Mouse (Mus musculus) kidney, embryonic 15.5 days (tissue): ENCODE results near the gene 6720489N17Rik. TPM values are rescaled to one million over a fixed set of nuclear protein-coding genes. Genes with fewer than 3 reads are reported as not detected.
A peak's percentile ranks its signal among the peaks of the same experiment; 100 is the strongest.
"Not testable (repeated sequence)": the region's sequence is repeated elsewhere in the genome, so short reads cannot be mapped to it uniquely, and the experiment has no call there.

Source experiments
- ATAC-seq: fragments of 200-750 bp; cut with Nextera tagmentation; replicated peaks from 2 replicates; pipeline ENCODE4 v1.8.0; 2017; ENCODE audit warnings: moderate TSS enrichment; ENCODE audit not compliant: low FRiP score
- H3K27ac ChIP-seq: fragments of 300-500 bp; sonication (generic); 2 replicates; pipeline ENCODE4 v1.5.1; 2015; ENCODE audit warnings: mild to moderate bottlenecking, inconsistent platforms
- H3K27me3 ChIP-seq: fragments of 300-500 bp; sonication (generic); 2 replicates; pipeline ENCODE4 v1.6.1; 2015; ENCODE audit warnings: inconsistent platforms
- H3K36me3 ChIP-seq: fragments of 300-500 bp; sonication (generic); 2 replicates; pipeline ENCODE4 v1.6.1; 2015; ENCODE audit warnings: inconsistent platforms
- H3K4me1 ChIP-seq: fragments of 300-500 bp; sonication (generic); 2 replicates; pipeline ENCODE4 v1.6.1; 2015; ENCODE audit warnings: inconsistent platforms
- H3K4me2 ChIP-seq: fragments of 300-500 bp; sonication (generic); 2 replicates; pipeline ENCODE4 v1.6.1; 2015; ENCODE audit warnings: moderate library complexity, mild to moderate bottlenecking, inconsistent platforms
- H3K4me3 ChIP-seq: fragments of 300-500 bp; sonication (generic); replicated peaks from 2 replicates; pipeline ENCODE4 v1.5.1; 2015; ENCODE audit warnings: mild to moderate bottlenecking, inconsistent platforms
- H3K9ac ChIP-seq: fragments of 300-500 bp; sonication (generic); 2 replicates; pipeline ENCODE4 v1.6.1; 2015; ENCODE audit warnings: mild to moderate bottlenecking, inconsistent platforms
- H3K9me3 ChIP-seq: fragments of 300-500 bp; sonication (generic); replicated peaks from 2 replicates; pipeline ENCODE4 v1.6.1; 2016; ENCODE audit warnings: inconsistent platforms
- WGBS: fragments of 180-500 bp; shearing (Covaris S2); methylation state at CpG from one replicate; pipeline ENCODE4 v1.1.7; 2015; ENCODE audit warnings: mixed read lengths; 5-methylcytosine and 5-hydroxymethylcytosine counted together
- polyA plus RNA-seq: library from polyadenylated mRNA; unstranded; fragments of >200 nt; fragmentation: Nextera tagmentation; extraction: Ambion mirVana; gene quantifications from 2 replicates; pipeline ENCODE4 v1.2.1, GENCODE M21; 2015

The 6720489N17Rik gene
- polyA plus RNA-seq, result 12.4 and 13.9 TPM in 2 replicates

DNA sequence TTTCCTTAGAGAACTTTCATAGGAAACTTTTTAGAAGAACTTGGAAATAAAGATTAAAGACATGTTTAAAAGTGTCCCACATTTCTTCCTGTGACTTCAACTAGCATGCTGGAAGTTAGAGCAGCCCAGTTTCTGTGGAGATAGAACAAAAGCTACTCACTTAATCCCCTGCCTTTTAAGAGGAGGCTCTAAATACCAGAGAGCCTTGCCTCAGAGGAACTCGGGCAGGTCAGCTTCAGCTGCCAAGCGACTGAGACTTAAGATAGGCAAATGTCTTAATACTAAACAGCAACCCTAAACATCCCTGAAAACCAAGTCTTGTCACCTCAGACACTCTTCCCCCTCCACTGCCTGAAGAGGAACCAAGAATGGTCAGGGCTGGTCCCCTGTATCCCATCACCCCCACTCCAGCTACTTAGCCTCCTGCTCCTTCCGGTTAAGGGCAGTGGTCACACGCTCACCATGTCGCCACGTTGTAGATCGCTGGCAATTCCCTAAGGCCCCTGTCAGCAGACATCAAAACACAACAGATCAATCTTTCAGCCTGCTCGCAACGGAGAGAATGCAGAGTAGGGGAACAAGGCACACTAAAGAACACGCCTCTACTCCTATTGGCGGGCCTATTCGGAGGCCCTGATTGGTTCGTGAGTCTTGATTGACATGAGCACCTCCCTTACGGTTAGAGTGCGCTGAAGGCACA lies at the start of gene 6720489N17Rik:
TSS of gene 6720489N17Rik (minus strand) at position 606 of the 700 bp plus-strand sequence.
- WGBS, result under 1% methylated on average over 15 of the region's 15 CpGs
- not testable (repeated sequence) for H3K27ac ChIP-seq
- peak within 1 kb of the TSS; percentile 50 for H3K9ac ChIP-seq

DNA sequence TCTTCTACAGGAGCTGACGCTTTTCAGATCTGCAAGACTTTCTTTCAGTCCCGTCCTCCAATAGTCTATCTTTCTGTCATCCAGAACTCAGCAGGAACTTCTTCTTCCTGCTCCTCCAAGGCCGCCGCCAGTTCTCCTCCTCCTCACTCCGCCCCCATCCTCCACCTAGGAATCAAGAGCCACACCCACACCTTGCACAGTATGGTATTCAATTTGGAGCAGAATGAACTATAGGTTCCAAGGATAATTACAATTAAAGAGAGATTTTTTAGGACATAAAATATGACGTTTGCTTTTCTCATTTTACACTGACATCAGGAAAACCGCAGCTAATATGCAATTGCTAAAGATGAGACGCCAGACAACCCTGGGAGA lies 29.4 kb upstream of the 6720489N17Rik start:
- peak overlapping the region; percentile 56 for H3K4me3 ChIP-seq
- ATAC-seq, result peak; percentile 94
- H3K27me3 ChIP-seq, result no peaks in the 10 kb centered on the region
- H3K4me1 ChIP-seq, result no peaks in the 10 kb centered on the region
- H3K36me3 ChIP-seq, result no peaks in the 10 kb centered on the region
- H3K9ac ChIP-seq, result no peak overlapping the region; the same call in 1 of the 2 replicates
- H3K9me3 ChIP-seq, result peaks cover 9% of the 10 kb centered on the region; the same call in 1 of the 2 replicates
- no peak overlapping the region for H3K27ac ChIP-seq
- peak overlapping the region; percentile 57 for H3K4me2 ChIP-seq
- 25% methylated on average over 8 of the region's 8 CpGs for WGBS

More for the DNA sequence above, at the start of gene 6720489N17Rik:
- not testable (repeated sequence) for H3K9me3 ChIP-seq, H3K36me3 ChIP-seq, H3K27me3 ChIP-seq, H3K4me1 ChIP-seq
- peak within 1 kb of the TSS; percentile 50 for H3K4me3 ChIP-seq
- H3K4me2 ChIP-seq, result peak within 1 kb of the TSS; percentile 55
- peak; percentile 100 for ATAC-seq

DNA sequence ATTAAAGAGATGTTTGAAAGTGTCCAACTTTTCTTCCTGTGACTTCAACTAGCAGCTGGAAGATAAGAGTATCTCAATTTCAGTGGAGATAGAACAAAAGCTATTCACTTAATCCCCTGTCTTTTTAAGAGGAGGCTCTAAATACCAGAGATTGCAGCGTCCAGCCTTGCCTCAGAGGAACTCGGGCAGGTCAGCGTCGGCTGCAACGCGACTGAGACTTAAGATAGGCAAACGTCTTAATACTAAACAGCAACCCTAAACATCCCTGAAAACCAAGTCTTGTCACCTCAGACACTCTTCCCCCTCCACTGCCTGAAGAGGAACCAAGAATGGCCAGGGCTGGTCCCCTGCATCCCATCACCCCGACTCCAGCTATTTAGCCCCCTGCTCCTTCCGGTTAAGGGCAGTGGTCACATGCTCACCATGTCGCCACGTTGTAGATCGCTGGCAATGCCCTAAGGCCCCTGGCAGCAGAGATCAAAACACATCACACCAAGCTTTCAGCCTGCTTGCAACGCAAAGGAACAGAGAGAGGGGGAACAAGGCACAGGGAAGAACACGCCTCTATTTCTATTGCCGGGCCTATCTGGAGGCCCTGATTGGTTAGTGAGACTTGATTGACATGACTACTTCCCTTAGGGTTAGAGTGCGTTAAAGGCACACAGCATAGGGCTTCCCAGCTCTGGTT lies 28.8 kb upstream of the 6720489N17Rik start:
- WGBS, result 1% methylated on average over 16 of the region's 16 CpGs
- not testable (repeated sequence) for H3K27me3 ChIP-seq, H3K4me1 ChIP-seq, H3K9me3 ChIP-seq, H3K36me3 ChIP-seq
- H3K27ac ChIP-seq, result 0 out of 2 replicates have a peak overlapping the region, but pooled peaks have one; percentile 27
- peak overlapping the region; percentile 57 for H3K4me2 ChIP-seq
- ATAC-seq, result peak; percentile 100
- H3K4me3 ChIP-seq, result peak overlapping the region; percentile 56
- peak overlapping the region; percentile 45; the same call in 1 of the 2 replicates for H3K9ac ChIP-seq

DNA sequence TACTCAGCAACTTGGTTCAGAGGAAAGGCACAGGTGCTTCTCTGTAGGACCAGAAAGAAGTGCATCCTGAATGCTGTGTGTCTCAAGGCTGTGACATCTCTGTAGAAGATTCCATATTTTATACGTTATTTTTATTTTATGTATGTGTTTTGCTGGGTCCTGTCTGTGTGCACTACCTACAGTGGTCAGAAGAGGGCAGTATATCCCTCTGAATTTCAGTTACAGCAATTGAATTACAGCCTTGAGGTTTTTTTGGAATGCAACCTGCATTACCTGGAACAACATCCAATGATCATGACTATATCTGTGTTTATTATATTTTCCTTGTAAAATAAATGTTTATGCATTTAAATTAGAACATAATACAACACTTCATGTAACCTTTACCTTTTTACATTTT lies 3.1 kb upstream of the 6720489N17Rik start:
- not testable (repeated sequence) for H3K4me1 ChIP-seq, H3K27me3 ChIP-seq, H3K4me3 ChIP-seq, H3K36me3 ChIP-seq, H3K9ac ChIP-seq, H3K4me2 ChIP-seq, H3K27ac ChIP-seq, ATAC-seq, H3K9me3 ChIP-seq
- 33% methylated on average over 1 of the region's 1 CpGs for WGBS

DNA sequence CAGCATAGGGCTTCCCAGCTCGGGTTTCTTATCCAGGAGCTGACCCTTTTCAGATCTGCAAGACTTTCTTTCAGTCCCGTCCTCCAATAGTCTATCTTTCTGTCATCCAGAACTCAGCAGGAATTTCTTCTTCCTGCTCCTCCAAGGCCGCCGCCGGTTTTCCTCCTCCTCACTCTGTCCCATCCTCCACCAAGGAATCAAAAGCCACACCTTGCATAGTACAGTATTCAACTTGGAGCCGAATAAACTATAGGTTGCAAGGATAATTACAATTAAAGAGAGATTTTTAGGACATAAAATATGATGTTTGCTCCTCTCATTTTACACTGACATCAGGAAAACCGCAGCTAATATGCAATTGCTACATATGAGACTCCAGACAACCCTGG lies 289 bp upstream of the 6720489N17Rik start:
- Histone ChIP-seq H3K9ac (0 out of 2 replicates have a peak overlapping the region, but pooled peaks have one; percentile 21), H3K4me3 (peak overlapping the region; percentile 50), H3K4me2 (peak overlapping the region; percentile 55)
- H3K27ac ChIP-seq, H3K9me3 ChIP-seq, H3K4me1 ChIP-seq, H3K36me3 ChIP-seq, H3K27me3 ChIP-seq: not testable (repeated sequence)
- WGBS, result 6% methylated on average over 7 of the region's 7 CpGs
- peak; percentile 77 for ATAC-seq

DNA sequence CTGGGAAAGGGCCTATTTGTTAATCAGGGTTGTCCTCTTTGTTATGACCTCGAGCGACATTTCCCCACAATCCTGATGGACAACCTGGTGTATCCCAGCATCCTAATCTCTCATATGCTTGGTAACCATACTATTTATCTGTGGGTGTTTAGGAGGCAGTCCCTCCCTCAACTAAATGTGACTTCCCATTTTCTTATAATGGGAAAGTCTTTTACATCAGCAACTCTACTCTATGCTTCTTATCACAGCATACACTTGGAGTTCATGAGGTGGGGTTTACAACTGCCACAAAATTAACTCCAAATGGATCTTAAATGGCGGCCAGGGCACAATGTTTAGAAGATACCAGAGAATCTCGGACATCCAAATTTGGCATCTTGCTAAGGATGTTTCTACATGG lies 6.5 kb downstream of the 6720489N17Rik start:
- H3K4me1 ChIP-seq, H3K9me3 ChIP-seq, H3K27me3 ChIP-seq, H3K4me2 ChIP-seq, H3K27ac ChIP-seq, ATAC-seq, H3K36me3 ChIP-seq, H3K4me3 ChIP-seq, H3K9ac ChIP-seq: not testable (repeated sequence)
- WGBS, result 94% methylated on average over 4 of the region's 4 CpGs

DNA sequence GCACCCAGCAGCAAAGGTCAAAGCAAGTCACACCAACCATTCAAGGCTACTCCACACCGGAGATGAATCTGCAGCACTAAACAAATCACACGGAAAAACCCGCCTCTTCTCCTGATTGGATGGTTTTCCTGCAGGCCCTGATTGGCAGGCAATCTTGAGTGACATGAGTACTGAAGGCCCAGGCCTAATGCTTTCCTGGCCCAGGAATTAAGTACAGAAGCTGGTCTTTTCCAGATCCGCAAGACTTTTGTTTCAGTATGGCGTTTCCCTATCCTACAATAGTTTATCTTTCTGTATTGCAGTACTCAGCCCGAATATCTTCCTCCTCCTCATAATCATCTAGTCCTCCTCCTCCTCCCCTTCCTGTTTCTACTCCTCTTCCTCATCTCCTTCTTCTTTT lies 52.9 kb downstream of the 6720489N17Rik start, which contains the start of gene Zfp934:
TSS of gene Zfp934 (minus strand) at position 101 of the 400 bp plus-strand sequence.
- H3K27ac ChIP-seq, H3K36me3 ChIP-seq, H3K9ac ChIP-seq, H3K4me2 ChIP-seq, ATAC-seq, H3K27me3 ChIP-seq, H3K9me3 ChIP-seq, H3K4me1 ChIP-seq, H3K4me3 ChIP-seq: not testable (repeated sequence)
- 97% methylated on average over 4 of the region's 6 CpGs for WGBS

DNA sequence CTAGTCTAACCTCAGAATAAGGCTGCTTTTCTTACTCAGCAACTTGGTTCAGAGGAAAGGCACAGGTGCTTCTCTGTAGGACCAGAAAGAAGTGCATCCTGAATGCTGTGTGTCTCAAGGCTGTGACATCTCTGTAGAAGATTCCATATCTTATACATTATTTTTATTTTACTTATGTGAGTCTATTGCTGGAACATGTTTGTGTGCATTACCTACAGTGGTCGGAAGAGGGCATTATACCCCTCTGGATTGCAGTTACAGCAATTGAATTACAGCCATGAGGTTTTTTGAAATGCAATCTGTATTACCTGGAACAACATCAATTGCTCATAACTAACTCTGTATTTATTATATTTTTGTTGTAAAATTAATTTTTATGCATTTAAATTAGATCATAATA lies 62.3 kb downstream of the 6720489N17Rik start:
- not testable (repeated sequence) for H3K9ac ChIP-seq, H3K27me3 ChIP-seq, H3K4me2 ChIP-seq, H3K4me3 ChIP-seq, H3K4me1 ChIP-seq, ATAC-seq, H3K9me3 ChIP-seq, H3K36me3 ChIP-seq, H3K27ac ChIP-seq
- WGBS, result 15% methylated on average over 1 of the region's 1 CpGs

DNA sequence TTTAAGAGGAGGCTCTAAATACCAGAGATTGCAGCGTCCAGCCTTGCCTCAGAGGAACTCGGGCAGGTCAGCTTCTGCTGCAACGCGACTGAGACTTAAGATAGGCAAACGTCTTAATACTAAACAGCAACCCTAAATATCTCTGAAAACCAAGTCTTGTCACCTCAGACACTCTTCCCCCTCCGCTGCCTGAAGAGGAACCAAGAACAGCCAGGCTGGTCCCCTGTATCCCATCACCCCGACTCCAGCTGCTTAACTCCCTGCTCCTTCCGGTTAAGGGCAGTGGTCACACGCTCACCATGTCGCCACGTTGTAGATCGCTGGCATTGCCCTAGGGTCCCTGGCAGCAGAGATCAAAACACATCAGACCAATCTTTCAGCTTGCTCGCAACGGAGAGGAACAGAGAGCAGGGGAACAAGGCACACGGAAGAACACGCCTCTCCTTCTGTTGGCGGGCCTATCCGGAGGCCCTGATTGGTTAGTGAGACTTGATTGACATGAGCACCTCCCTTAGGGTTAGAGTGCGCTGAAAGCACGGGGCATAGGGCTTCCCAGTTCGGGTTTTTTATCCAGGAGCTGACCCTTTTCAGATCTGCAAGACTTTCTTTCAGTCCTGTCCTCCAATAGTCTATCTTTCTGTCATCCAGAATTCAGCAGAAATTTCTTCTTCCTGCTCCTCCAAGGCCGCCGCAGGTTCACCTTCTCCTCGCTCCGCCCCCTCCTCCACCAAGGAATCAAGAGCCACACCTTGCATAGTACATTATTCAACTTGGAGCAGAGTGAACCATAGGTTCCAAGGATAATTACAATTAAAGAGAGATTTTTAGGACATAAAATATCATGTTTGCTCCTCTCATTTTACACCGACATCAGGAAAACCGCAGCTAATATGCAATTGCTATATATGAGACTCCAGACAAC lies 65.5 kb downstream of the 6720489N17Rik start, which contains the start of gene Zfp935:
TSS of gene Zfp935 (minus strand) at position 323 of the 922 bp plus-strand sequence.
- peak within 1 kb of the TSS; percentile 53 for H3K4me2 ChIP-seq
- 6% methylated on average over 27 of the region's 27 CpGs for WGBS
- peak within 1 kb of the TSS; percentile 54 for H3K4me3 ChIP-seq
- H3K27me3 ChIP-seq, H3K4me1 ChIP-seq: not testable (repeated sequence)
- peaks cover 18% of the 10 kb centered on the region for H3K9me3 ChIP-seq
- H3K27ac ChIP-seq, result peak within 1 kb of the TSS; percentile 56
- 0 out of 2 replicates have a peak, but pooled peaks have one; percentile 66 for ATAC-seq
- H3K9ac ChIP-seq, result peak within 1 kb of the TSS; percentile 57; the same call in 1 of the 2 replicates
- H3K36me3 ChIP-seq, result peaks cover 17% of the 10 kb centered on the region
